Mouse (Mus musculus) right cerebral cortex, adult 18-20 months (tissue): Measurements from ENCODE around the gene Upf3b.

Source experiments
- DNase-seq: peaks from one replicate; pipeline ENCODE4 v3.0.0; 2022; ENCODE audit warnings: mixed read lengths

The Upf3b gene

DNA sequence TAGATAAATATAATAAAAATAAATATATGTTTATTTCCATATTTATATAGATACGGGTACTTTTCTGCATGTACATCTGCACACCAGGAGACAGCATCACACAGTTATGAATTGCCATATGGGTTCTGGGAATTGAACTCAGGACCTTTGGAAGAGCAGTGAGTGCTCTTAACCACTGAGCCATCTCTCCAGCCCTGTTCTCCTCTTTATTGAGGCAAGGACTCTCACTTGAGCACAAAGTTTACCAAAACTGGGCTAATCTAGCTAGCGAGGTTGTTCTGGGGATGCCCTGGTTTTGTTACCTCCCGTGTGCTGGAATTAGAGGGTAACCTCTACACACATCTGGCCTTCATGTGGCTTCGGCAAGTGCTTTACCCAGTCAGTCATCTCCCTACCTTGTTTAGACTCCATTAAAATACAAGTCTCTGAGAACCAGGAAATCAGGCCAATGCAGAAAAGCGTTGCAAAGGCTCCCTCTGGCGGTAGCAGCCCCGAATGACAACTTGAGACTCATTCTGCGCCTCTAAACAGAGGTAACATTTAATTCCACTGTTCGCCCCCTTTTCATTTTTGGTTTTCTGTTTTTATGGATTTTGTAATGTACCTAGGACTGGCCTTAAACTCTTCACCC is 35.7 kb downstream of the Upf3b start:
- DNase-seq: peak; percentile 42

DNA sequence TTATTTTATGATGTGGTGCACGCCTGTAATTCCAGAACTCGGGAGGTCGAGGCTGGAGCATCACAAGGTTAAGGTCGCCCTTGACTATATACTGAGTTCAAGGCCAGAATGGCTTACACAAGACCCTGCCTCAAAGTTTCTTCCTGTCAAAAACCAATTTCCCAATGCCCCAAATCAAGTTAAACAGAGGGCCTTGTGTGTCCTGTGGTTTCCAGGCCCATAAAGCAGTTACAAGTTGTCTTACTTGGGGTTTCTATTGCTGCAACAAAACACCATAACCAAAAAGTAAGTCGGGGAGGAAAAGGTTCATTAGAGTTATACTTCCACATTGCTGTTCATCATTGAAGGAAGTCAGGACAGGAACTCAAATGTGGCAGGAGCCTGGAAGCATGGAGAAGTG is 41.4 kb downstream of the Upf3b start:
- DNase-seq: no peak

DNA sequence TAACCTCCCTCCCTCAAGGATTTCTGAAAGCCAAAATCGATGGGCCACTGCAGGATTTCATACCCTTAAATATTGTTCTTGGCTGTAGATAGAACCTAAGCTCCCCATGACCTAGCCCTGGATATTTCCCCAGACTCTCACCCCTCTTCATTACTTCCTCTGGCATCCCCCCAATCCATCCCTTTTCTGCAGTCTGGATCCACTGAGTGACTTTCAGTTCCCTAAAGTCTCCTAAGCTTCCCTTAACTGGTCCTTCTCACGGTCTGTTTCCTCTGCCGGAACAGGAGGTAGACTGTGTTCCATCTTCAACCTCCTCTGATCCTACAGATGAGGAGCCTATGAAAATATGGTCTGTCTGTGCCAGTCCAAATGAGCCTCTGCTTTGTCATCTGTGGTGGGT is 42.8 kb downstream of the Upf3b start:
- DNase-seq: no peak

GRCm38 (mm10) chrX:37063902-37064301 is 46.2 kb downstream of the Upf3b start:
- DNase-seq: no peak

- no peak for DNase-seq
Observed at GRCm38 (mm10) chrX:37048890-37049823, 61.0 kb downstream of the Upf3b start.

GRCm38 (mm10) chrX:37048066-37048889 is 61.8 kb downstream of the Upf3b start, which contains the start of gene Sowahd:
Gene Sowahd (plus strand): TSS chrX:37048845.
- DNase-seq: no peak

- peak; percentile 52 for DNase-seq
Observed at GRCm38 (mm10) chrX:37042726-37043125, 67.4 kb downstream of the Upf3b start.
